Mouse (Mus musculus): ENCODE measurements around the gene Plcb3.
A peak's percentile ranks its signal among the peaks of the same experiment; 100 is the strongest.
"Not testable (repeated sequence)": the region's sequence is repeated elsewhere in the genome, so short reads cannot be mapped to it uniquely, and the experiment has no call there.

The Plcb3 gene

GRCm38 (mm10) chr19:6991166-6991565 lies 14.9 kb upstream of the Plcb3 start:
- DNase-seq (ENCODE audit: extremely low read depth, low read depth, low spot score), result not testable (repeated sequence)

GRCm38 (mm10) chr19:6990712-6991111 lies 14.4 kb upstream of the Plcb3 start:
- no peak for DNase-seq (ENCODE audit: extremely low read depth, low read depth, low spot score)

DNA sequence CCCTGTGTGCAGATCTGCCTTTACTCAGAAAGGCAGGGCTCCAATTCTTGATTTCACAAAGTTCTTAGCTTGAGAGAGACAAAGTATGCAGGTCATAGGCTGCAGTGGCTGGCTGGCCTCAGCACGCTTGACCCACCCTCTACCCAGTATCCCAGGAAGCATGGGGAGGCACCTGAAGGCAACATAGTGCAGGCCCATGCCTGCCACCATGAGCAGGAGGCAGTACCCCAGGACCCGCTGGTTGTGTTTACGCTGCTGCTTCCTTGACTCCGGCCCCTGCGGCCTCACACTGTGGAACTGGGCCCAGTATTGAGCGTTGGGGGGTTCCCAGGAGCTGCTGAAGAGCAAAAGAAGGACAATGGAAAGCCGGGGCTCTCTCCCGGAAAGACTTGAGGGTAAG lies 13.0 kb upstream of the Plcb3 start:
- no peak for DNase-seq (ENCODE audit: extremely low read depth, low read depth, low spot score)

DNA sequence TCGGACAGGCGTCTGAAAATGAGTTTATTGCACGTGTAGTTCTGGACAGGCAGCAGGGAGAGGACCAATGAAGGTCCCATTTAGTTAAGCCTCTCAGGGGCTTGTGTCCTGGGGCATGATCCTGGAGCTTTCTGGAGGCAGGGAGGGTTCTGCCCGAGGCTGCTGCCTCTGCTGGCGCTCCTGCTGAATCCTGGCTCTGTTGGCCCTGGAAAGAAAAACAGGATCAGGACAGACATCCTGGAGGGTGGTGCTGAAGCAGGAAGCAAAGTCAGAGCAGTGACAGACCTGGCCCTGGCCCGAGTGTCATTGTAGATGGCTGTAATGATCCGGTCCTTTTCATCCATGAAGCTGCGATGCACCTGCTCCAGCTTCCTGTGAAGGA lies 11.6 kb upstream of the Plcb3 start:
- DNase-seq (ENCODE audit: extremely low read depth, low read depth, low spot score), result no peak

GRCm38 (mm10) chr19:6987061-6987903 lies 11.0 kb upstream of the Plcb3 start, which contains the start of gene Vegfb:
Gene Vegfb (minus strand): TSS chr19:6987651.
- DNase-seq (ENCODE audit: extremely low read depth, low read depth, low spot score), result no peak

GRCm38 (mm10) chr19:6985951-6986708 lies 9.9 kb upstream of the Plcb3 start:
- no peak for DNase-seq (ENCODE audit: extremely low read depth, low read depth, low spot score)

DNA sequence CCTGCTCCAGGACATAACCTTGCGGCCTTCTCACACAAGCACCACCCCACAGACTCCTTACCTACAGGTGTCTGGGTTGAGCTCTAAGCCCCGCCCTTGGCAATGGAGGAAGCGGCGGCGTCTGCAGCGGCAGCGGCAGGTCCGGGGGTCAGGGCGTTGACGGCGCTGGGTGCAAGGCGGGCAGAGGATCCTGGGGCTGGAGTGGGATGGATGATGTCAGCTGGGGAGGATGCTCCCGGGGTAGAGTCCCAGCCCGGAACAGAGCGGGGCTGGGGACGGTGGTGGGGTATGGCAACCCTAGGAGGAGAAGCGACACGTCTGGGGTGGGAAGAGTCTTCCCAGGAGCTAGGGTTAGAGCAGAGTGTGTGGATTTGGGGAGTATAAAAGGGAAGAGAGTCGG lies 9.0 kb upstream of the Plcb3 start:
- no peak for DNase-seq (ENCODE audit: extremely low read depth, low read depth, low spot score)

DNA sequence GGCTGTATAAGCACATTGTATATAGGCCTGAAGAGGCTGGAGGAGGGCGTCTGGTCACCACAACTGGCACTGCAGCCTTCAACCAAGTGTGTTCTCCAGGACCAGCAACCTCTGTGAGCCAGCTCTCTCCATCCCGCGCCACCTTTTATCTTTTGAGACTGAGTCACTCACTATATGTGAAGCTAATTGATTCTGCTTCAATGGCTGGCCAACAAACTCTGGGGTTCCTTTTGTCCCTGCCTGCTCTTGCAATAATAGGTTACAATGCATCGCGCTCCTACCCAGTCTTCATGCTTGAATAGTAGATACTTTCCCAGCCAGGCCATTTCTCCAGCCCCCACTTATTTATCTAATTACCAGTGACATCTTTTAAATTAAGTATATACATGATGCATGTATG lies 7.4 kb upstream of the Plcb3 start:
- no peak for DNase-seq (ENCODE audit: extremely low read depth, low read depth, low spot score)

DNA sequence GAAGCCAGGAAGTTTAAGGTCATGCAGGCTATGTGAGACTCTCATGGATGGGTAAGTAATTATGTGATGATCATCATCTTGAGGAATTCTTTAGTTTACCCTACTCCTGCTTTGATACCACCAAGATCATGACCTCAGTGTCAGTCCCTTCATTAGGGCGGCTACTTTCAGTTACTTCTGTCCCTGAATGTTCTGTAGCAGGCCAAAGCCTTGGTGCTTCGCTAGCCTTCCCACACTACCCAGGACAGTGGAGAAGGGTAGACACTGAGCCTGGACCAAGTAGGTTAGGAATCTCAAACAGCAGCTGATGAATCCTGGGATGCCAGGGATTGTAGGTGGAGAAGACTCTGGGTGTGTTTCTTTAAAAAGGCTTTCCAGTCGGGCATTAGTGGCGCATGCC lies 5.2 kb upstream of the Plcb3 start:
- no peak for DNase-seq (ENCODE audit: extremely low read depth, low read depth, low spot score)

DNA sequence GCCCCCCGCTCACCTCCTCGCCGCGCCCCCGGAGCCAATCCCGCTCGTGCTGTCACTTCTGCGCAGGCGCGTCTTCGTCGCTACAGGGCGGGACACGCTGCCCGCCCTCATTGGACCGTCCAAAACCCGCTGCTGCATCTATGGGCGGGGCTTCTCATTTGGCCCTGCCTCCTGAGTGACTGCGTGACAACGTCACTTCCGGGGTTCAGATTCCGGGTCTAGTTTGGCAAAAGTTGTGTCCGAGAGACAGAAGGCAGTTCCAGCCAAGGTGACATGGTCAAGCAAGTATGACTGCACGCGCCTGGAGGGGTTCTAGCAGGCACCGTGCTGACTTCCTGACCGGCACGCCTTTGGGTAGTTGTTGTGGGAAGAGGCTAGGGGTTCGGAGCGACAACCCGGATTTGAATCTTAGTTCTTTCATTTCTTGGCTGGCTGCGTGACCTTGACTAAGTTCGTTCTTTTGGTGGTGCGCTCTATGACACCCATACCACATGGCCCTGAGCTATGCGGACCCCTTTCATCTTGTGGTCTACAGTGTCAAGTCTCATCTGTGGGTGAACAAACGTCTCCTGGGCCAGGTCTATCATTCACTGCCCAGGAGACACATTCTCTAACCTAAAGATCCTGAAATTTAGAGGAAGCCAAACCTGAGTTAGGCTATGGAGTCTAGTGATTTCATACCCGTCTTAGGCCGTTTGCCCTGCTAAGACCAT lies 4.3 kb upstream of the Plcb3 start, which contains the start of gene Fkbp2:
Fkbp2 (minus strand) TSS at position 121 of the 713 bp plus-strand sequence.
- DNase-seq (ENCODE audit: extremely low read depth, low read depth, low spot score), result peak; percentile 73

GRCm38 (mm10) chr19:6979486-6980380 lies 3.5 kb upstream of the Plcb3 start:
- peak; percentile 96 for DNase-seq (ENCODE audit: extremely low read depth, low read depth, low spot score)

DNA sequence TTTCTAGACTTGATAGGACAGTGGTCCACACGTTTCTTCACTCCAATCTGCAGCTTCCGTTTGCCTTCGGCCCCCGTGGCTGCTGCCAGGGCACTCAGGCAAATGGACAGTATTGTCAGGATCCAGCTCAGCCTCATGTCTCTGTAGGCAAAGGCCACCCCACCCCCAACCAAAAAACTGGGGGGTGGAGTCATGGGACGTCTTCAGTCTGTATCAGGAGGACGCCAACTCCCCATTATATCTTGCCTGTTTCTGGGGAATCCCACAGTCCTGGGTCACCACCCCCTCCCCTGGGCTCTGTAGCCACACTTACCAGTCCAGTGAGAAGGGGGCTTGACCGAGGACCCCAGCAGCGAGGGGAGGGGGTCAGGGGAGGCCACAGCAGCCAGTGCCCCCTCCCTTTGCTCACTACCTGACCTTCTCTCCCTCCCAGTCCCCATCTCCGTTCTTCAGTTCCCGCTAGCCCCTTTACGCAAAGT lies 2.8 kb upstream of the Plcb3 start:
- no peak for DNase-seq (ENCODE audit: extremely low read depth, low read depth, low spot score)

DNA sequence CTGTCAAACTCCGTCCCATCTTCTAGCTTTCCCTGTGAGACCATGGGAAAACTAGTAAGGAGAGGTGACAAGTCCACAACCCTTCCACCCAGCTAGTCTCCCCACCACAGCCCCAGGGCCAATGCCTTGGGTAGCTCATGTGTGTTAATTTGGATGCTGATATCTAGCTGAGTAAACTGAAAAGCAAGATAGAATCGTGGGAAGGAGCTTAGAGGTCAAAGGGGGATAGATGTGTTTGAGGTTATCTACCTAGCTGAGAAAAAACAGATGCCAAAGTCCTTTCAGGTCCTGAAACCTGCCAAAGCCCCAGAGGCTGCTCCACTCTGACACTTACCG lies 2.3 kb upstream of the Plcb3 start:
- no peak for DNase-seq (ENCODE audit: extremely low read depth, low read depth, low spot score)

DNA sequence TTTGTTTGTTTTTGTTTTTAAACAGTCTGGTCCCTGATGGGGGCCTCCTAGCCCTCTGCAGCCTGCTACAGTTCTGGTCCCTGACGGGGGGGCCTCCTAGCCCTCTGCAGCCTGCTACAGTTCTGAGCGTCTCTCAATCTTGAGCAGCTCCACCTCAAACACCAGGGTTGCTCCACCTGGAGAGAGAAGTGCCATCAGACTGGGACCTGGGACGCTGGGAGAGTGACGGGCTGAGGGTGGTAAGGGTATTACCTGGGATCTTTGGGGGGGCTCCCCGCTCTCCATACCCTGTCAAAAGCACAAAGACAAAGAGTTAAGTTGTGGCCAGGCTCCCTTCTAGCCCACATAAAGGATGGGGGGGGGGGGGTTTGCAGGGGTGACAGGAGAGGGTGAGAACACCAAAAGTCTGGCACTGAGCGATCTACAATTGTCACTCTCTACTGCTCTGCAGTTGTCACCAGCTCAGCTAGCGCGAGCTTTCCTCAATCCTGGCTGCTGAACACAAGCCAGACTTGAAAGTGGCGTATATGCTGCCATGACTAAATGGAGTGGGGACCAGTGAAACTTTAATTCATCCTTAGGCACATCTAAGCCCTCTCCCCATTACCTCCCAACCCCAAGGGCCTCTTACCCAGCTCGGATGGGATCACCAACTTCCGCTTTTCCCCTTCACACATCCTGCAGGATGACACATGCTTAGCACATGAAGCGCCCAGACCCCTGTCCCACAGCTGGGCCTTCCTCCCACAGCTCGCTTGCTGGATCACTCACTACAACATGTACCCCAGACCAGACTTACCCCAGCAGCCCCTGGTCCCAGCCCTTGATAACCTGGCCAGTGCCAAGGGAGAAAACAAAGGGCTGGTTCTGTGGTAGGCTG lies 1.7 kb upstream of the Plcb3 start:
- DNase-seq (ENCODE audit: extremely low read depth, low read depth, low spot score), result no peak

GRCm38 (mm10) chr19:6974211-6975205 lies 1.8 kb downstream of the Plcb3 start, which contains the start of gene Ppp1r14b:
Gene Ppp1r14b (plus strand): TSS chr19:6974968.
- no peak for DNase-seq (ENCODE audit: extremely low read depth, low read depth, low spot score)

GRCm38 (mm10) chr19:6973581-6974190 lies 2.6 kb downstream of the Plcb3 start:
- DNase-seq (ENCODE audit: extremely low read depth, low read depth, low spot score), result no peak

GRCm38 (mm10) chr19:6972247-6972917 lies 3.9 kb downstream of the Plcb3 start:
- DNase-seq (ENCODE audit: extremely low read depth, low read depth, low spot score), result no peak

All from fat pad, adult 2 months (tissue).